Mouse (Mus musculus): ENCODE data around the gene B430305J03Rik. TPM values are rescaled to one million over a fixed set of nuclear protein-coding genes. Genes with fewer than 3 reads are reported as not detected.

The B430305J03Rik gene
- 0.58 and 0.61 TPM in 2 replicates for polyA plus RNA-seq (2012; rRNA removed)

DNA sequence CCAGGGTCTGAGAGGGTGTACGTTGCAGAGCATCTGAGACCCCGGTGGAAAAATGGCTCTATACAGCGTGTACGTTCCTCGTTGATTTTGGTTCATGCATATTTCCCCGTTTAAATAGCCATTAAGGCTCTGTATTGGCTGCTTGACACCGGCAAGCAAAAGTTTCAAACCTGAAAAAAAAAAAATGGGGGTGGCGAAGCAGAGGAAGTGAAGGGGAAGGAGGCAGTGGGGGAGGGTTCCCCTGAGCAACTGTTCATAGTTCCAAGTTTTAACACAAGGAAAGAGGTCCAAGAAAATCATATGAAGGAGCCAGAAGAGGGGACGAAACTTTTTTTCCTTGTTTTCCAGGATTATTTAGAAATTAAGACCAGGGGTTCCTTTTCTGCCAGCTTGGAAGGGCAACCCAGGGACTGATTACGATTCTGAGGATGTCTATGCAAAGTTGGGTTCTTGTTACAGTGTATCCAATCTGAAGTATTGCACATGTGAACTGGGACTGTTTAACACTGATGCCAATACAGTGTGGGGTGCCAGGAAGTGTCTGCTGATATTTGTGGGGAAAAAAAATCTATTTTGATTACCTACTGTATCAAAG is at the start of gene B430305J03Rik:
B430305J03Rik (minus strand) TSS at position 173 of the 595 bp plus-strand sequence.
- H3K4me1 ChIP-seq (replicated peaks; ENCODE audit: control insufficient read depth, insufficient read depth, low read length): peaks cover 7% of the 10 kb centered on the region
- WGBS: 4% methylated on average over 10 of the region's 10 CpGs
- no peak for TF ChIP-seq POLR2A (IDR thresholded peaks at IDR 0.05; ENCODE audit: control insufficient read depth, extremely low read depth, insufficient read depth, low read length, poor library complexity)
- no peak for TF ChIP-seq CTCF (IDR thresholded peaks at IDR 0.05; ENCODE audit: borderline replicate concordance, control insufficient read depth, extremely low read depth, insufficient read depth, low read length, poor library complexity)
- no peaks in the 10 kb centered on the region for H3K27me3 ChIP-seq (ENCODE audit: control insufficient read depth, insufficient read depth, low read length)
- no peaks in the 10 kb centered on the region for H3K36me3 ChIP-seq (ENCODE audit: control insufficient read depth, insufficient read depth, low read length)
- H3K4me3 ChIP-seq (ENCODE audit: control insufficient read depth, insufficient read depth, low read length): peak within 1 kb of the TSS; percentile 69
- peak within 1 kb of the TSS; percentile 22; the same call in 1 of the 2 replicates for H3K27ac ChIP-seq (ENCODE audit: control insufficient read depth, insufficient read depth, low read length)
- peak; percentile 43 for DNase-seq

DNA sequence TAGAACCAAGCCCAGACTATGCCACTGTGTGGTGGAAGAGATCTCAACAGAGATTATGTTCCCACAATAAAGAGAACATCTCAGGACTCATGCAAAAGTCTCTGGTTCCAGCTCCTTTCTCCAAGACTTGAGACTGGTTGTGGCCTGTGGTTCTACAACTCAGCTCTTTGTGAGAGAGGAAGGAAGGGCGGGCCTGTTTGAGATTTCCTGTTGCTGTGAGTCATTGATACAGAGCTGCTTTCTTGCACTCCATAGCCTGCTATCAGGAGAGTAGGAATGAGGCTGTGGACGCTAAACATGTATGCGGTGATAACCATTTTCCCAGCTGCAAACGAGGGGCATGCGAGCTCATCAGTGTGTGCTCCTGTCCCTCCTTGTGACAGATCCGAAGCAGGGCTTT is 43.9 kb upstream of the B430305J03Rik start:
- DNase-seq: peak; percentile 6
- TF ChIP-seq CTCF (IDR thresholded peaks at IDR 0.05; ENCODE audit: borderline replicate concordance, control insufficient read depth, extremely low read depth, insufficient read depth, low read length, poor library complexity): no peak
- no peak for TF ChIP-seq POLR2A (IDR thresholded peaks at IDR 0.05; ENCODE audit: control insufficient read depth, extremely low read depth, insufficient read depth, low read length, poor library complexity)
- no peak overlapping the region for H3K4me3 ChIP-seq (ENCODE audit: control insufficient read depth, insufficient read depth, low read length)
- no peaks in the 10 kb centered on the region for H3K27me3 ChIP-seq (ENCODE audit: control insufficient read depth, insufficient read depth, low read length)
- H3K27ac ChIP-seq (ENCODE audit: control insufficient read depth, insufficient read depth, low read length): no peak overlapping the region
- no peaks in the 10 kb centered on the region for H3K36me3 ChIP-seq (ENCODE audit: control insufficient read depth, insufficient read depth, low read length)
- 4% methylated on average over 6 of the region's 6 CpGs for WGBS
- no peaks in the 10 kb centered on the region; the same call in 1 of the 2 replicates for H3K4me1 ChIP-seq (replicated peaks; ENCODE audit: control insufficient read depth, insufficient read depth, low read length)

DNA sequence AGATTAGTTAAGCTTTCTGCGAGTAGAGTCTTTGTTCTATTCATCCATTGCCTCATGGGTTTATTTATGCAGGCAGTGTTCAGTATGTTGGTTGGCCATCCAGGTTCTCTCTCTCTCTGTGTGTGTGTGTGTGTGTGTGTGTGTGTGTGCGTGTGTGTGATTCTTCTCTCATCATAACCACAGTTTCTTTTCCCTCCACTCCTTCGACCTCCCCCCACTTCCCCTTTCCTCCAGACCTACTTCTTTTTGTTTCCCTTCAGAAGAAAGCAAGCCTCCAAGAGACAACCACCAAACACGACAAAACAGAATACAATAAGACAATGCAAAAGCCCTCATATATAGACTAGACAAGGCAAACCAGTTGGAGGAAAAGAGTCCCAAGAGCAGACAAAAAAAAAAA is 41.2 kb upstream of the B430305J03Rik start:
- Histone ChIP-seq H3K27me3 (ENCODE audit: control insufficient read depth, insufficient read depth, low read length) (no peaks in the 10 kb centered on the region), H3K4me3 (ENCODE audit: control insufficient read depth, insufficient read depth, low read length) (no peak overlapping the region), H3K4me1 (replicated peaks; ENCODE audit: control insufficient read depth, insufficient read depth, low read length) (no peaks in the 10 kb centered on the region; the same call in 1 of the 2 replicates), H3K27ac (ENCODE audit: control insufficient read depth, insufficient read depth, low read length) (no peak overlapping the region), H3K36me3 (ENCODE audit: control insufficient read depth, insufficient read depth, low read length) (no peaks in the 10 kb centered on the region)
- peak; percentile 2 for DNase-seq
- WGBS: 35% methylated on average over 4 of the region's 4 CpGs
- TF ChIP-seq POLR2A (IDR thresholded peaks at IDR 0.05; ENCODE audit: control insufficient read depth, extremely low read depth, insufficient read depth, low read length, poor library complexity) (no peak), CTCF (IDR thresholded peaks at IDR 0.05; ENCODE audit: borderline replicate concordance, control insufficient read depth, extremely low read depth, insufficient read depth, low read length, poor library complexity) (no peak)

DNA sequence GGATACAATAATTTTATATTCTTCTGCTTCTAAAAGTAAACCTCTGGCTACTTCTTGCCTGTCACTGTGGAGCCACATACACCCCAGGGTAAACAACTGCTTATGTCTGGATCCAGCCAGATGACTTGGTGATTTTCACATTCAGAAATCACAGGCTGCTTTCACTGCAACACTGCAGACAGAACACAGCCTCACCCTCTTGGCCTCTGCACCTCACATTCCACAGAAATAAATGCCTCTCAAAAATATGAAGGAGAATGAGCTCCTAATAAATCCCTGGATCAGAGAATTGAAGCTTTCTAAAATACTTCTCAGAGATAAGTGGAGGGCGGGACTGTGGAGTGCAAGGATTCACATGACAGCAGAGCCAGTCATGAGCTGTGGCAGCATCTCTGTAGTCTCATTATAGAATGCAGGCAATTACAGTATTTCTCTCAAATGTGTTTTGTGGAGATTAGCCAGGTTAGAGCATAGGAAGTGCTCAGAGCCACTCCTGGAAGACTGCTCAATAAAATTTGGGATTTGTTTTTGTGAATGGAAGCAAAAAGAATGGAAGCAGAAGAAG is 35.2 kb upstream of the B430305J03Rik start:
- Histone ChIP-seq H3K4me1 (replicated peaks; ENCODE audit: control insufficient read depth, insufficient read depth, low read length) (no peaks in the 10 kb centered on the region), H3K36me3 (ENCODE audit: control insufficient read depth, insufficient read depth, low read length) (no peaks in the 10 kb centered on the region), H3K4me3 (ENCODE audit: control insufficient read depth, insufficient read depth, low read length) (no peak overlapping the region), H3K27ac (ENCODE audit: control insufficient read depth, insufficient read depth, low read length) (no peak overlapping the region), H3K27me3 (ENCODE audit: control insufficient read depth, insufficient read depth, low read length) (no peaks in the 10 kb centered on the region)
- TF ChIP-seq POLR2A (IDR thresholded peaks at IDR 0.05; ENCODE audit: control insufficient read depth, extremely low read depth, insufficient read depth, low read length, poor library complexity): no peak
- TF ChIP-seq CTCF (IDR thresholded peaks at IDR 0.05; ENCODE audit: borderline replicate concordance, control insufficient read depth, extremely low read depth, insufficient read depth, low read length, poor library complexity): no peak
- 84% methylated on average over 1 of the region's 1 CpGs for WGBS
- DNase-seq: no peak

DNA sequence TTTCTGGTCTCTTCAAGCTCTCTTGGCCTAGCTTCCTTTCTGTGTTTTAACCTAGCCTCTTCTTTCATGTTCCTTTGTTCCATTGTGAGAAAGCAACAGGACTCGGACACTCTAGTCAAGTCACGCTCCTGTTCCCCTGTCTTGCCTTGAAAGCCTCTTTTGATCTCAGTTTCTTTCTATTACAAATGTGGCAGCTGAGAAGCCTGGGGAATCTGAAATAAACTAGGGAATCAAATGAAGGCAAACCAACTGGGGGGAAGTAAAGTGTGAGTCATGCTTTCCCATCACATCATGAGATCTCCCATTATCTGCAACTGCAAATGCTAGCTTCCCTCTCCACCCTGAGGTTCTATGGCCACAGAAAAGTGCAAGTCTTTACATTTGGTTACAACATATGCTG is 31.0 kb upstream of the B430305J03Rik start:
- 89% methylated on average over 2 of the region's 2 CpGs for WGBS
- no peak for TF ChIP-seq POLR2A (IDR thresholded peaks at IDR 0.05; ENCODE audit: control insufficient read depth, extremely low read depth, insufficient read depth, low read length, poor library complexity)
- TF ChIP-seq CTCF (IDR thresholded peaks at IDR 0.05; ENCODE audit: borderline replicate concordance, control insufficient read depth, extremely low read depth, insufficient read depth, low read length, poor library complexity): no peak
- Histone ChIP-seq H3K27me3 (ENCODE audit: control insufficient read depth, insufficient read depth, low read length) (no peaks in the 10 kb centered on the region), H3K27ac (ENCODE audit: control insufficient read depth, insufficient read depth, low read length) (no peak overlapping the region), H3K4me1 (replicated peaks; ENCODE audit: control insufficient read depth, insufficient read depth, low read length) (no peaks in the 10 kb centered on the region), H3K4me3 (ENCODE audit: control insufficient read depth, insufficient read depth, low read length) (no peak overlapping the region), H3K36me3 (ENCODE audit: control insufficient read depth, insufficient read depth, low read length) (no peaks in the 10 kb centered on the region)
- DNase-seq: no peak

DNA sequence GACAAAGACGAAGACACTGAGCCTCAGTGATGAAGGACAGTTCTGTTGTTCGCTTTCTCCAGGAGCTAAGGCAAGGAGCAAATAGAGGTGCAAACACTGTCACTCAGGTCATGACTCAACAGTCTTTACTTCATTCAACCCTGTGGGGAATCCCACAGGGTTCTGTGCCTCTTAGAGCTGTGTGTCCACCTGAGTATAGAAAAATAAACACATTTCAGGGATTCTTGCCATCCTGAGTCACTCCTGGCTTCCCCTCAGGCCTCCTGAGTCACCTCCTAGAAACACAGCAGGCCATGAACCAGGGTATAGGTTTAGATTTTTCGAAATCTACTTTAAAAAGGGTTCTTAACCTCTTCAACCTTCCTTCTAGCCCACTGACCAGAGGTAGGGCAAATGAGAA is 29.6 kb upstream of the B430305J03Rik start:
- Histone ChIP-seq H3K4me3 (ENCODE audit: control insufficient read depth, insufficient read depth, low read length) (no peak overlapping the region), H3K27ac (ENCODE audit: control insufficient read depth, insufficient read depth, low read length) (no peak overlapping the region), H3K4me1 (replicated peaks; ENCODE audit: control insufficient read depth, insufficient read depth, low read length) (no peaks in the 10 kb centered on the region), H3K36me3 (ENCODE audit: control insufficient read depth, insufficient read depth, low read length) (no peaks in the 10 kb centered on the region), H3K27me3 (ENCODE audit: control insufficient read depth, insufficient read depth, low read length) (no peaks in the 10 kb centered on the region)
- TF ChIP-seq POLR2A (IDR thresholded peaks at IDR 0.05; ENCODE audit: control insufficient read depth, extremely low read depth, insufficient read depth, low read length, poor library complexity): no peak
- no peak for TF ChIP-seq CTCF (IDR thresholded peaks at IDR 0.05; ENCODE audit: borderline replicate concordance, control insufficient read depth, extremely low read depth, insufficient read depth, low read length, poor library complexity)
- DNase-seq: no peak
- WGBS: 96% methylated on average over 3 of the region's 3 CpGs

All from thymus, adult 2 months (tissue).